Mouse (Mus musculus) limb, embryonic 11.5 days (tissue): ENCODE measurements around the gene Ppp1r21. TPM values are rescaled to one million over a fixed set of nuclear protein-coding genes. Genes with fewer than 3 reads are reported as not detected.

ENCODE experiments used
- ATAC-seq: fragments of 200-750 bp; cut with Nextera tagmentation; 2 replicates; pipeline ENCODE4 v1.8.0; 2017; ENCODE audit warnings: low read depth; ENCODE audit not compliant: insufficient number of reproducible peaks, low FRiP score, low TSS enrichment
- DNase-seq: peaks from one replicate; pipeline ENCODE4 v3.0.0-alpha.2; 2015; ENCODE audit warnings: low spot score
- H3K27ac ChIP-seq: fragments of 300-500 bp; sonication (generic); replicated peaks from 2 replicates; pipeline ENCODE4 v1.5.1; 2014; ENCODE audit warnings: low read depth, mild to moderate bottlenecking, low read length
- H3K27me3 ChIP-seq: fragments of 300-500 bp; sonication (generic); 2 replicates; pipeline ENCODE4 v1.6.1; 2014; ENCODE audit warnings: mild to moderate bottlenecking, low read length, mixed read lengths; ENCODE audit not compliant: control insufficient read depth, insufficient read depth
- H3K36me3 ChIP-seq: fragments of 300-500 bp; sonication (generic); 2 replicates; pipeline ENCODE4 v1.6.1; 2014; ENCODE audit warnings: mild to moderate bottlenecking, low read length, moderate library complexity, mixed read lengths; ENCODE audit not compliant: control insufficient read depth, insufficient read depth
- H3K4me1 ChIP-seq: fragments of 300-500 bp; sonication (generic); 2 replicates; pipeline ENCODE4 v1.6.1; 2014; ENCODE audit warnings: low read length, mixed read lengths; ENCODE audit not compliant: control insufficient read depth, insufficient read depth
- H3K4me2 ChIP-seq: fragments of 300-500 bp; sonication (generic); 2 replicates; pipeline ENCODE4 v1.6.1; 2014; ENCODE audit warnings: low read depth, mild to moderate bottlenecking, moderate library complexity; ENCODE audit not compliant: severe bottlenecking
- H3K4me3 ChIP-seq: fragments of 300-500 bp; sonication (generic); 2 replicates; pipeline ENCODE4 v1.5.1; 2014; ENCODE audit warnings: low read depth, low read length
- H3K9ac ChIP-seq: fragments of 300-500 bp; sonication (generic); 2 replicates; pipeline ENCODE4 v1.6.1; 2014; ENCODE audit warnings: mild to moderate bottlenecking, low read length
- H3K9me3 ChIP-seq: fragments of 300-500 bp; sonication (generic); 2 replicates; pipeline ENCODE4 v1.6.1; 2016; ENCODE audit warnings: low read length; ENCODE audit not compliant: control insufficient read depth
- WGBS: fragments of 180-500 bp; shearing (Covaris S2); extraction: QIAGEN DNeasy Blood & Tissue Kit; methylation state at CpG from one replicate; pipeline ENCODE4 v1.1.7; 2014; 5-methylcytosine and 5-hydroxymethylcytosine counted together
- polyA plus RNA-seq: library from polyadenylated mRNA; unstranded; fragments of >200 nt; fragmentation: Nextera tagmentation; extraction: Ambion mirVana; gene quantifications from 2 replicates; pipeline ENCODE4 v1.2.1, GENCODE M21; 2014

The Ppp1r21 gene
- polyA plus RNA-seq, 1 experiment from 2014 or later = 22.6 TPM

DNA sequence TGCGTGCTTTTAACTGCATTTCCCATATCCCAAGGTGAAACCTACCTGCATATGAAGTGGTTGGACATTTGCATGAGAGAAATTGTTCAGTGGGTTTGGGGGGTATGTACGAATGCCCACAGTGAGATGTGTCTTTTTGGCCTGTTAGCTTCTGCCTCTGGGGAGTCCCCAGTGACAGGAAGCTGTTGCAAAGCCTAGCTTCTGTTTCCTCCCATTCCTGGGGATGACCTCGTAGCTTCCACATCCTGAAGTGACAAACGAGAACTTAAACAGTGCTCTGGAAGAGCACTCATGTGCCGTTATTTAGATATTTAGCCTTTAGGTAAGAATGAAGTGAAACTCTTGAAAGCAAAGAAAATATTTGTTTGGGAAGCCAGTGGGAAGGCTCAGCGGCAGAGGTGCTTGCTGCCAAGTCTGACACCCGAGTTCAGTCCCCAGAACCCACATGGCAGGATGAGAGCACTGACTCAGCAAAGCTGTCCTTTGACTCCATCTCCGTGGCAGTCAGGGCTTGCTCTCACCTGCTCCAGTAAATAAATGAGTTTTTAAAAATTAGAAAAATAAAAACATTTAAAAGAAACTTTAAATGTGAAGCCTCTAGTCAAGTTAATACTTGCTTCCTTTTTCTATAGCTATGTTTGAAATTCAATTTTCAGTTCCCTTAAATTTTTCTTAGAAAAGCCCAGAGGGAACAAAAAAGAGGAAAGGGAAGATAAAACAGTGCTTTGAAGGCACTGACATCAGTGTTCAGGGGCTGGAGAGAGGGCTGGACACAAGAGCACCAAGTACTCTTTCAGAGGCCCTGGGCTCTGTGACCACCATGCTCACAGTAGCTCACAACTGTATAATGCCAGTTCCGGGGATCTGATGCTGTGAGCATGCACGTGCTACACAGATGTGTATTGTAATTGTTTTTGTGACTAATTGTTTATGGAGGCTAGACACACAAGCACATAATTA, 21.3 kb downstream of the Ppp1r21 start:
- H3K4me2 ChIP-seq = no peak overlapping the region
- no peak overlapping the region for H3K27ac ChIP-seq
- ATAC-seq (no peak), DNase-seq (no peak)
- H3K36me3 ChIP-seq = peaks cover 4% of the 10 kb centered on the region; the same call in 1 of the 2 replicates
- 64% methylated on average over 10 of the region's 10 CpGs for WGBS
- H3K4me1 ChIP-seq = peaks cover 11% of the 10 kb centered on the region
- no peak overlapping the region for H3K9ac ChIP-seq
- no peaks in the 10 kb centered on the region for H3K27me3 ChIP-seq
- no peak overlapping the region for H3K4me3 ChIP-seq
- no peaks in the 10 kb centered on the region for H3K9me3 ChIP-seq

- DNase-seq (peak; percentile 30), ATAC-seq (peak; percentile 36; the same call in 1 of the 2 replicates)
- no peak overlapping the region for H3K4me3 ChIP-seq
- WGBS = 13% methylated on average over 6 of the region's 6 CpGs
- H3K36me3 ChIP-seq = peaks cover 4% of the 10 kb centered on the region; the same call in 1 of the 2 replicates
- H3K4me1 ChIP-seq = peaks cover 11% of the 10 kb centered on the region
- no peaks in the 10 kb centered on the region for H3K27me3 ChIP-seq
- no peak overlapping the region for H3K9ac ChIP-seq
- no peak overlapping the region for H3K4me2 ChIP-seq
- no peaks in the 10 kb centered on the region for H3K9me3 ChIP-seq
- H3K27ac ChIP-seq = peak overlapping the region; percentile 56; the same call in 1 of the 2 replicates
Observed at GRCm38 (mm10) chr17:88552556-88552955, 22.6 kb downstream of the Ppp1r21 start.

DNA sequence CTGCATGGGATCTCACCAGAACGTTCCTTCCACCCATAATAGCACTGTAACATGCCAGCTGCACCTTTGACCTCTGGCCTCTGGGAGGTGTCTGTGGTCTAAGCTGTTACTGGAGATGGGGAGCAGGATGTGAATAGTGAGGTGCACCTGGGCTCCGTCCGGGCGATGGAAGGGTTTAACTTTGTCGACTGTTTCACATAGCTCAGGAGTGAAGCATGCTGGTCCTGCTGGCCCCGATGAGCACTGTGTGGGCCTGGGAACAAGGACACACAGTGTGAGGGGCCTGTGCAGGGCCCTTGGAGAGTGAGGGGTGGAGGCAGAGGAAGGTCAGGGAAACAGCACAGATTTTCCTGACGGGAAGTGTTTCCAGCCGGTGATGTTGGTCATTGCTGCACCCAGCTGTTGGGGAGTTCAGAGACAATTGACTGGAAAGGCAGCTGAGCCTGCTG, 23.1 kb downstream of the Ppp1r21 start:
- peak overlapping the region; percentile 56; the same call in 1 of the 2 replicates for H3K27ac ChIP-seq
- ATAC-seq = peak; percentile 69
- H3K27me3 ChIP-seq = no peaks in the 10 kb centered on the region
- no peak overlapping the region for H3K9ac ChIP-seq
- peaks cover 11% of the 10 kb centered on the region for H3K4me1 ChIP-seq
- H3K4me3 ChIP-seq = no peak overlapping the region
- H3K9me3 ChIP-seq = no peaks in the 10 kb centered on the region
- peaks cover 4% of the 10 kb centered on the region; the same call in 1 of the 2 replicates for H3K36me3 ChIP-seq
- 36% methylated on average over 8 of the region's 8 CpGs for WGBS
- no peak overlapping the region for H3K4me2 ChIP-seq
- DNase-seq = peak; percentile 43

GRCm38 (mm10) chr17:88553473-88554087, 23.7 kb downstream of the Ppp1r21 start:
- Histone ChIP-seq H3K4me3 (no peak overlapping the region), H3K4me2 (no peak overlapping the region), H3K9me3 (no peaks in the 10 kb centered on the region), H3K27ac (peak overlapping the region; percentile 56; the same call in 1 of the 2 replicates), H3K36me3 (peaks cover 4% of the 10 kb centered on the region; the same call in 1 of the 2 replicates), H3K27me3 (no peaks in the 10 kb centered on the region), H3K4me1 (peaks cover 11% of the 10 kb centered on the region), H3K9ac (no peak overlapping the region)
- WGBS = 78% methylated on average over 11 of the region's 11 CpGs
- DNase-seq (no peak), ATAC-seq (no peak)

DNA sequence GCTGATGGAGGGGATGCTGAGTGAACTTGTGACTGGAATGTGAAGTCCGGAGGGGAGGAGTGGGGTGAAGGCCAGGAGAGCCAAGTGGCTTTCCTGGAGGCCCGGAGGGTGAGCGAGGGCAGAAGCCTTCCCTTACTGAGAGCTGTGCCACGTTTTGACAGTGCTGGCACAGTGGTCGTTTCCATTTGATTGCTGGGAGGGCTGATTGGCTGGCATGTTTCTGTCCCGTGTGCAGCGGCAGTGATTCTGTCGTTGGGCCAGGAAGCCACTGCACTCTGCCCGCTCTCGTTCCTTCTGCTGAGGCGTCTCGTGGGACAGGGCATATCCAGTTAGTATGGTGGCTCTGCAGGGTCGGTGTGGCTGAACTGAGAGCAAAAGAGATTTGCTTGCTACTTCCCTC, 26.3 kb downstream of the Ppp1r21 start:
- H3K27ac ChIP-seq = no peak overlapping the region
- WGBS = 89% methylated on average over 13 of the region's 13 CpGs

DNA sequence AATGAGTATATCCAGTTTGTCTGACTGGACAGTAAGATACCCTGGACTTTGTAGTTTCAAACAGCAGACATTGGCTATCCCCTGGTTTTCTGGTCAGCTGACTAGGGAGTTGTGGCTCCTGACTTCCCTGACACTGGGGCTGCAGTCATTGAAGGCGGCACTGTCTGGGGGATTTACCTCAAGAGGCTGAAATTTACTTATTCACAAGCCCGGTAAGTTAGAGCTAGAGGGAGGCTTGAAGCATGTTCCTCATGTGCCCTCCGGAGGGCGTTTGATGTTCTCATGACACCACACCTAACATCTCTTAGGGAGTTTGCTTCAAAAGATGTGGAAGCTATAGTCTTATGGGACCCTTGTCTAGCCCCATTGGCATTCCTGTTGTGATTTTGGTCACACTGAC, 26.8 kb downstream of the Ppp1r21 start:
- Histone ChIP-seq H3K27ac (no peak overlapping the region), H3K4me1 (peaks cover 11% of the 10 kb centered on the region), H3K4me2 (no peak overlapping the region), H3K9ac (no peak overlapping the region), H3K36me3 (no peaks in the 10 kb centered on the region), H3K4me3 (no peak overlapping the region), H3K9me3 (no peaks in the 10 kb centered on the region), H3K27me3 (no peaks in the 10 kb centered on the region)
- DNase-seq (no peak), ATAC-seq (no peak)
- 83% methylated on average over 4 of the region's 4 CpGs for whole genome bisulfite sequencing

More for the DNA sequence above, 26.3 kb downstream of the Ppp1r21 start:
- Histone ChIP-seq H3K4me3 (no peak overlapping the region), H3K27me3 (no peaks in the 10 kb centered on the region), H3K4me1 (peaks cover 11% of the 10 kb centered on the region), H3K9me3 (no peaks in the 10 kb centered on the region), H3K9ac (no peak overlapping the region), H3K36me3 (no peaks in the 10 kb centered on the region), H3K4me2 (no peak overlapping the region)
- ATAC-seq (no peak), DNase-seq (no peak)

GRCm38 (mm10) chr17:88558168-88558842, 28.4 kb downstream of the Ppp1r21 start:
- H3K4me3 ChIP-seq = no peak overlapping the region
- DNase-seq (peak; percentile 79), ATAC-seq (no peak)
- no peak overlapping the region for H3K4me2 ChIP-seq
- no peaks in the 10 kb centered on the region for H3K27me3 ChIP-seq
- no peak overlapping the region for H3K9ac ChIP-seq
- H3K4me1 ChIP-seq = peaks cover under 1% of the 10 kb centered on the region; the same call in 1 of the 2 replicates
- 41% methylated on average over 13 of the region's 13 CpGs for WGBS
- no peaks in the 10 kb centered on the region for H3K9me3 ChIP-seq
- no peaks in the 10 kb centered on the region for H3K36me3 ChIP-seq
- no peak overlapping the region for H3K27ac ChIP-seq

DNA sequence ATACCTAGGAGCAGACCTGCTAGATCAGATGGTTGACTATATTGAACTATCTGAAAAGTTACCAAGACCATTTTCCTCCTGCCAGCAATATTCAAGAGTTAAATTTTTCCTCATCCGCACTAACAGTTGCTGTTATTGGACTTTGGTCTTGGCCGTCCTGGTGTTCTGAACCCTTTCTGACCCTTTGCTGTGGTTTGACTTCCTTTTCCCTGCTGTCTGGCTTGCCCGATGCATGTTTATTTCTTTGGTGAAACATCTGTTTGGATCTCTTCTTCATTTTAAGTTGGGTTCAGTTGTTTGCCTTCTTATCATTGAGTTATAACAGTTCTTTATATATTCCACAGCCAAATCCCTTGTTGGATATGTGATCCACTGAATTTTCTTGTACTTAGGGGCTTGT, 33.7 kb downstream of the Ppp1r21 start:
- H3K4me2 ChIP-seq = no peak overlapping the region
- no peaks in the 10 kb centered on the region for H3K27me3 ChIP-seq
- H3K9me3 ChIP-seq = no peaks in the 10 kb centered on the region
- DNase-seq (no peak), ATAC-seq (no peak)
- H3K27ac ChIP-seq = no peak overlapping the region
- WGBS = 85% methylated on average over 3 of the region's 3 CpGs
- H3K36me3 ChIP-seq = no peaks in the 10 kb centered on the region
- H3K9ac ChIP-seq = no peak overlapping the region
- H3K4me3 ChIP-seq = no peak overlapping the region
- no peaks in the 10 kb centered on the region for H3K4me1 ChIP-seq
